Mouse (Mus musculus): ENCODE data around the gene Ost4.

Gene Ost4

GRCm38 (mm10) chr5:30949654-30950326 is 42.2 kb upstream of the Ost4 start:
- TF ChIP-seq CTCF (conservative IDR thresholded peaks at IDR 0.05; ENCODE audit: low read length) (no peak), NANOG (IDR thresholded peaks at IDR 0.05; ENCODE audit: borderline replicate concordance, low read length) (no peak), POU5F1 (IDR thresholded peaks at IDR 0.05; ENCODE audit: borderline replicate concordance, low read length) (no peak)
- peak overlapping the region; percentile 90 for H3K4me3 ChIP-seq (replicated peaks; ENCODE audit: low read length)
- no peaks in the 10 kb centered on the region for H3K9me3 ChIP-seq (ENCODE audit: low read length)
- H3K27me3 ChIP-seq (ENCODE audit: insufficient read depth, low read length): peaks cover 29% of the 10 kb centered on the region
- H3K36me3 ChIP-seq (ENCODE audit: insufficient read depth, low read length): peaks cover 35% of the 10 kb centered on the region
- peaks cover 31% of the 10 kb centered on the region for H3K4me1 ChIP-seq (replicated peaks; ENCODE audit: low read depth, low read length)

- no peak overlapping the region for H3K4me3 ChIP-seq (replicated peaks; ENCODE audit: low read length)
- H3K27me3 ChIP-seq (ENCODE audit: insufficient read depth, low read length): peaks cover 34% of the 10 kb centered on the region
- H3K9me3 ChIP-seq (ENCODE audit: low read length): no peaks in the 10 kb centered on the region
- TF ChIP-seq CTCF (conservative IDR thresholded peaks at IDR 0.05; ENCODE audit: low read length) (no peak), POU5F1 (IDR thresholded peaks at IDR 0.05; ENCODE audit: borderline replicate concordance, low read length) (no peak), NANOG (IDR thresholded peaks at IDR 0.05; ENCODE audit: borderline replicate concordance, low read length) (no peak)
- H3K36me3 ChIP-seq (ENCODE audit: insufficient read depth, low read length): peaks cover 23% of the 10 kb centered on the region
- H3K4me1 ChIP-seq (replicated peaks; ENCODE audit: low read depth, low read length): peaks cover 30% of the 10 kb centered on the region
Observed at GRCm38 (mm10) chr5:30948620-30949019, 41.0 kb upstream of the Ost4 start.

GRCm38 (mm10) chr5:30944956-30945781 is 37.6 kb upstream of the Ost4 start, which contains the start of gene Cgref1:
Cgref1 (minus strand) TSS chr5:30945591.
- H3K36me3 ChIP-seq (ENCODE audit: insufficient read depth, low read length): no peaks in the 10 kb centered on the region
- peak within 1 kb of the TSS; percentile 83 for H3K4me3 ChIP-seq (replicated peaks; ENCODE audit: low read length)
- peaks cover 21% of the 10 kb centered on the region for H3K4me1 ChIP-seq (replicated peaks; ENCODE audit: low read depth, low read length)
- TF ChIP-seq NANOG (IDR thresholded peaks at IDR 0.05; ENCODE audit: borderline replicate concordance, low read length) (no peak), POU5F1 (IDR thresholded peaks at IDR 0.05; ENCODE audit: borderline replicate concordance, low read length) (no peak), CTCF (conservative IDR thresholded peaks at IDR 0.05; ENCODE audit: low read length) (no peak)
- H3K27me3 ChIP-seq (ENCODE audit: insufficient read depth, low read length): peaks cover 34% of the 10 kb centered on the region
- no peaks in the 10 kb centered on the region for H3K9me3 ChIP-seq (ENCODE audit: low read length)

GRCm38 (mm10) chr5:30944344-30944743 is 36.8 kb upstream of the Ost4 start:
- Histone ChIP-seq H3K4me1 (replicated peaks; ENCODE audit: low read depth, low read length) (peaks cover 18% of the 10 kb centered on the region), H3K27me3 (ENCODE audit: insufficient read depth, low read length) (peaks cover 34% of the 10 kb centered on the region), H3K4me3 (replicated peaks; ENCODE audit: low read length) (peak overlapping the region; percentile 83), H3K9me3 (ENCODE audit: low read length) (no peaks in the 10 kb centered on the region), H3K36me3 (ENCODE audit: insufficient read depth, low read length) (no peaks in the 10 kb centered on the region)
- TF ChIP-seq CTCF (conservative IDR thresholded peaks at IDR 0.05; ENCODE audit: low read length) (no peak), NANOG (IDR thresholded peaks at IDR 0.05; ENCODE audit: borderline replicate concordance, low read length) (no peak)

- peaks cover 27% of the 10 kb centered on the region for H3K27me3 ChIP-seq (ENCODE audit: insufficient read depth, low read length)
- H3K36me3 ChIP-seq (ENCODE audit: insufficient read depth, low read length): no peaks in the 10 kb centered on the region
- H3K4me3 ChIP-seq (replicated peaks; ENCODE audit: low read length): no peak overlapping the region
- H3K9me3 ChIP-seq (ENCODE audit: low read length): no peaks in the 10 kb centered on the region
- peaks cover 9% of the 10 kb centered on the region for H3K4me1 ChIP-seq (replicated peaks; ENCODE audit: low read depth, low read length)
- TF ChIP-seq CTCF (conservative IDR thresholded peaks at IDR 0.05; ENCODE audit: low read length): peak; percentile 29
- no peak for TF ChIP-seq NANOG (IDR thresholded peaks at IDR 0.05; ENCODE audit: borderline replicate concordance, low read length)
Observed at GRCm38 (mm10) chr5:30943004-30943403, 35.4 kb upstream of the Ost4 start.

- Histone ChIP-seq H3K9me3 (ENCODE audit: low read length) (no peaks in the 10 kb centered on the region), H3K36me3 (ENCODE audit: insufficient read depth, low read length) (no peaks in the 10 kb centered on the region), H3K4me1 (replicated peaks; ENCODE audit: low read depth, low read length) (peaks cover 8% of the 10 kb centered on the region), H3K27me3 (ENCODE audit: insufficient read depth, low read length) (no peaks in the 10 kb centered on the region), H3K4me3 (replicated peaks; ENCODE audit: low read length) (no peak overlapping the region)
- TF ChIP-seq NANOG (IDR thresholded peaks at IDR 0.05; ENCODE audit: borderline replicate concordance, low read length): no peak
Observed at GRCm38 (mm10) chr5:30934725-30935461, 27.3 kb upstream of the Ost4 start.

- Histone ChIP-seq H3K4me1 (replicated peaks; ENCODE audit: low read depth, low read length) (peaks cover 13% of the 10 kb centered on the region), H3K36me3 (ENCODE audit: insufficient read depth, low read length) (no peaks in the 10 kb centered on the region), H3K4me3 (replicated peaks; ENCODE audit: low read length) (no peak overlapping the region), H3K27me3 (ENCODE audit: insufficient read depth, low read length) (no peaks in the 10 kb centered on the region), H3K9me3 (ENCODE audit: low read length) (no peaks in the 10 kb centered on the region)
- TF ChIP-seq CTCF (conservative IDR thresholded peaks at IDR 0.05; ENCODE audit: low read length): no peak
- no peak for TF ChIP-seq POU5F1 (IDR thresholded peaks at IDR 0.05; ENCODE audit: borderline replicate concordance, low read length)
- no peak for TF ChIP-seq NANOG (IDR thresholded peaks at IDR 0.05; ENCODE audit: borderline replicate concordance, low read length)
Observed at GRCm38 (mm10) chr5:30933705-30934104, 26.1 kb upstream of the Ost4 start.

GRCm38 (mm10) chr5:30931378-30931777 is 23.8 kb upstream of the Ost4 start:
- Histone ChIP-seq H3K4me3 (replicated peaks; ENCODE audit: low read length) (no peak overlapping the region), H3K9me3 (ENCODE audit: low read length) (no peaks in the 10 kb centered on the region), H3K4me1 (replicated peaks; ENCODE audit: low read depth, low read length) (peaks cover 33% of the 10 kb centered on the region), H3K36me3 (ENCODE audit: insufficient read depth, low read length) (no peaks in the 10 kb centered on the region), H3K27me3 (ENCODE audit: insufficient read depth, low read length) (peaks cover 5% of the 10 kb centered on the region)
- TF ChIP-seq POU5F1 (IDR thresholded peaks at IDR 0.05; ENCODE audit: borderline replicate concordance, low read length) (no peak), CTCF (conservative IDR thresholded peaks at IDR 0.05; ENCODE audit: low read length) (no peak), NANOG (IDR thresholded peaks at IDR 0.05; ENCODE audit: borderline replicate concordance, low read length) (no peak)

All from E14TG2a.4 (cell line).